Mouse (Mus musculus): Measurements from ENCODE around the gene Kcp.

- TF ChIP-seq CTCF (IDR thresholded peaks at IDR 0.05; ENCODE audit: control insufficient read depth, insufficient read depth, insufficient replicate concordance, low read depth, low read length): peak; percentile 89
- TF ChIP-seq POLR2A (IDR thresholded peaks at IDR 0.05; ENCODE audit: control insufficient read depth, low read depth, low read length): no peak
Measured at GRCm38 (mm10) chr6:29484716-29485559, 22.8 kb downstream of the Kcp start.
